Mouse (Mus musculus): ENCODE measurements at regions not wholly inside any gene's neighbourhood (a gene's known extent, or its start where the extent isn't known, plus 50 kb on each side); places are given as distances from the start of the nearest gene placed in this dataset.

GRCm38 (mm10) chr1:90268951-90269350 lies 65.2 kb downstream of the Ackr3 start:
- TF ChIP-seq TAL1 (IDR thresholded peaks at IDR 0.05; ENCODE audit: low read length) (no peak), GATA1 (IDR thresholded peaks at IDR 0.05; ENCODE audit: low read length) (no peak)

All from erythroblast, embryonic 14.5 days (primary cell).